Mouse (Mus musculus) liver, embryonic 14.5 days (tissue): ENCODE data around the gene Meox2.
"Not testable (repeated sequence)": the region's sequence is repeated elsewhere in the genome, so short reads cannot be mapped to it uniquely, and the experiment has no call there.

Source experiments
- CTCF ChIP-seq: IDR thresholded peaks from 2 replicates; pipeline ENCODE4 v1.5.1; 2016; ENCODE audit warnings: antibody characterized with exemption, low read depth, control low read depth
- EP300 ChIP-seq: IDR thresholded peaks from 2 replicates; pipeline ENCODE4 v1.6.1; 2016; ENCODE audit warnings: antibody characterized with exemption, low read depth

DNA sequence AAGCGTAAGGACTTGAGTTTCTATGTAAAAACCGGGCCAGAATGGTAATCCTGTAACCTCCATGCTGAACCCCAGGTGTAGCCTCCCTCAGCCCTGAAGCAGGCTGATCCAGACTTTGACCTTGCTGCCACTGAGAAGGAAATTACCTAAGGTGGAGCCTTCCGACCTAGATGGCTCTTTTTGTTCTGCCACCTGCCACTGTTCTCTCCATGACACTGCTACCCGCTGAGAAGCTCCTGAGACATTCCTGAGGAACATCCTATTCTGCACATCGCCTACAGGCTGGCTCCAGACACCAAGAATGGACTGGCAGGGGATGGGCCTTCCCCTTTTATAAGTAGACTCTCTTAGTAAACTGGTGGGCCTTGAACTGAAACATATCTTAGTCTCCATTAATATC is 28.3 kb upstream of the Meox2 start:
- TF ChIP-seq CTCF, EP300: not testable (repeated sequence)
